In the genomic region with DNA sequence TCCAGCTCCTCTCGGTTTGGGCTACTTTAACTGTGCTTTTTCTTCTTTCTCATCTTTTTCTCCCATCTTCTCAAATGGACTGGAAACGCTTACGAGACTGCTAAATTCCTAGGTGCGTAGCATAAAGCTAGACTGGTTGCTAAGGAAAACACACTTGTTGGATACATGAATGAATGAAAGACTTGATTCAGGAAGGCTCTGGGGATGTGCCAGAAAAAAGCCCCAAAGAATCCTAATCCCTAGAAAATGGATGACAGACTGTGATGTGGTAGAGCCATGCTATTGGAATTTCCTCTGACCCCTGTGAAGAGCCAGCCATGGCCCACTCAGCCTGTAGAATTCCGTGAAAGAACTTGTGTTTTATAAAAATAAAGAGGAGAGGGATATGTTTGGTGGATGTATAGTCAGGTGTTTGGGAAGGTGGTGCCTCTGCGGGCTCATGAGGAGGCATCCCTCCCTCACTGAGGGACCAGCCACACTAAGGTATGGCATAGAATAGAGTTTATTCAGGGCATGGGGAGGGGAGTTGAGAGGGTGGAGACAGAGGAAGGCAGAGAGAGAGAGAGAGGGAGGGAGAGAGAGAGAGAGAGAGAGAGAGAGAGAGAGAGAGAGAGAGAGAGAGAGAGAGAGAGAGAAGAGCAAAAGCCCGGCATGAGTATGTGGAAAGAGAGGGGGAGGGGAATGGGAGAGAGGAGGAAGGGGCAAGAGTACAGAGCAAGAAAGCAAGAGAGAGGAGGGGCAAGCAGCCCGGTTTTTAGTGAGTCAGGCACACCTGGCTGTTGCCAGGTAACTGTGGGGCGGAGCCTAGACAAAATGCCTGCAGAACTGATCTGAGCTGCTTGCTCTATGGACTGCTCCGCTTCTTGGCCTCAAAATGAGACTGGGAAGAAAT, we compare ENCODE assay signal across 8 mouse cellular contexts. TPM values are rescaled to one million over a fixed set of nuclear protein-coding genes. Genes with fewer than 3 reads are reported as not detected.
DNase-seq lines count a peak whose midpoint lies in the region; ATAC-seq and TF ChIP-seq lines count a peak whose summit lies in the region.

No protein-coding gene starts in this region.

- H3K36me3 ChIP-seq in heart, embryonic 10.5 days, result no peaks in the 10 kb centered on the region

- DNase-seq in heart, embryonic 10.5 days (ENCODE audit: low spot score), result no peak
- no peak for DNase-seq in heart, postnatal 36 days
- DNase-seq in brain, embryonic 14.5 days (ENCODE audit: low read depth), result peak; percentile 90
- DNase-seq in kidney, adult 18-20 months, result peak; percentile 55
- peak; percentile 48 for DNase-seq in lung, postnatal 10 days
- no peak for DNase-seq in layer of hippocampus, postnatal 25 days (ENCODE audit: extremely low spot score in 1 of 2, low spot score in 1 of 2)
- DNase-seq in gastrocnemius, adult 18-20 months (ENCODE audit: low spot score), result no peak

- no peaks in the 10 kb centered on the region for H3K27me3 ChIP-seq in heart, embryonic 10.5 days (ENCODE audit: insufficient read depth, poor library complexity, severe bottlenecking)

- peak overlapping the region; percentile 5 for H3K4me3 ChIP-seq in heart, embryonic 10.5 days

- ATAC-seq in erythroid progenitor cell, adult 5-6 weeks (replicated peaks; ENCODE audit: low FRiP score, poor library complexity, severe bottlenecking), result no peak

- no peak for TF ChIP-seq POLR2A in brain, embryonic 14.5 days (IDR thresholded peaks at IDR 0.05; ENCODE audit: borderline replicate concordance, extremely low read depth, insufficient read depth, insufficient read length, poor library complexity, severe bottlenecking)

- intact Hi-C loops in heart, postnatal 36 days (cut with DNase I), result no loop called here

- H3K27ac ChIP-seq in heart, embryonic 10.5 days, result no peak overlapping the region

- WGBS in heart, embryonic 10.5 days, result 38% methylated on average over 10 of the region's 10 CpGs

- H3K9me3 ChIP-seq in heart, embryonic 10.5 days, result no peaks in the 10 kb centered on the region

- H3K4me1 ChIP-seq in heart, embryonic 10.5 days, result peaks cover 14% of the 10 kb centered on the region

- TF ChIP-seq CTCF in brain, embryonic 14.5 days (IDR thresholded peaks at IDR 0.05; ENCODE audit: borderline replicate concordance, extremely low read depth, insufficient read depth, insufficient read length), result no peak

RNA-seq across cellular contexts. Expression of a gene that starts 8.2 kb away (rescaled TPM):
- polyA plus RNA-seq in heart, embryonic 10.5 days (2016; fragmentation: Nextera tagmentation; extraction: Ambion mirVana), result 4.7 and 5.0 TPM in 2 replicates
- total RNA-seq in heart, postnatal 36 days (2021), result 10 to 100 TPM; 13.8 to 20.3 TPM
- 14.2 and 21.3 TPM in 2 replicates for polyA plus RNA-seq in brain, embryonic 14.5 days (2012; rRNA removed)
- total RNA-seq in layer of hippocampus, postnatal 25 days (2021), result 10 to 100 TPM; 19.9 to 21.0 TPM
- total RNA-seq in gastrocnemius, adult 18-20 months (2021), result 1 to 10 TPM; 3.4 to 4.6 TPM
- total RNA-seq in erythroid progenitor cell, adult 5-6 weeks (2015; ENCODE audit: low replicate concordance), result 73.2 and 101 TPM in 2 replicates
- 85.6 and 109 TPM in 2 replicates for total RNA-seq in erythroid progenitor cell, adult 5-6 weeks (2017; ENCODE audit: low replicate concordance)

RNA-seq across cellular contexts. Expression of a gene that starts 15.3 kb away (rescaled TPM):
- 145 and 186 TPM in 2 replicates for polyA plus RNA-seq in heart, embryonic 10.5 days (2016; fragmentation: Nextera tagmentation; extraction: Ambion mirVana)
- total RNA-seq in heart, postnatal 36 days (2021), result 10 to 100 TPM; 37.6 to 39.4 TPM
- 77.0 and 77.5 TPM in 2 replicates for polyA plus RNA-seq in brain, embryonic 14.5 days (2012; rRNA removed)
- 10 to 100 TPM; 75.4 to 81.6 TPM for total RNA-seq in layer of hippocampus, postnatal 25 days (2021)
- total RNA-seq in gastrocnemius, adult 18-20 months (2021), result 10 to 100 TPM; 41.0 to 46.1 TPM
- total RNA-seq in erythroid progenitor cell, adult 5-6 weeks (2015; ENCODE audit: low replicate concordance), result 75.0 and 82.2 TPM in 2 replicates
- total RNA-seq in erythroid progenitor cell, adult 5-6 weeks (2017; ENCODE audit: low replicate concordance), result 68.3 and 84.3 TPM in 2 replicates

RNA-seq across cellular contexts. Expression of a gene that starts 53.1 kb away (rescaled TPM):
- 24.0 and 25.1 TPM in 2 replicates for polyA plus RNA-seq in heart, embryonic 10.5 days (2016; fragmentation: Nextera tagmentation; extraction: Ambion mirVana)
- 1 to 10 TPM; 2.2 to 2.6 TPM for total RNA-seq in heart, postnatal 36 days (2021)
- polyA plus RNA-seq in brain, embryonic 14.5 days (2012; rRNA removed), result 5.1 and 6.3 TPM in 2 replicates
- total RNA-seq in layer of hippocampus, postnatal 25 days (2021), result 1 to 10 TPM; 1.9 TPM
- total RNA-seq in gastrocnemius, adult 18-20 months (2021), result 1 to 10 TPM; 1.0 to 1.3 TPM
- 30.3 and 50.3 TPM in 2 replicates for total RNA-seq in erythroid progenitor cell, adult 5-6 weeks (2015; ENCODE audit: low replicate concordance)
- 14.9 and 22.4 TPM in 2 replicates for total RNA-seq in erythroid progenitor cell, adult 5-6 weeks (2017; ENCODE audit: low replicate concordance)

RNA-seq across cellular contexts. Expression of a gene that starts 53.5 kb away (rescaled TPM):
- 88.6 and 129 TPM in 2 replicates for polyA plus RNA-seq in heart, embryonic 10.5 days (2016; fragmentation: Nextera tagmentation; extraction: Ambion mirVana)
- total RNA-seq in heart, postnatal 36 days (2021), result 100 to 1,000 TPM; 564 to 620 TPM
- 28.7 and 28.8 TPM in 2 replicates for polyA plus RNA-seq in brain, embryonic 14.5 days (2012; rRNA removed)
- 10 to 100 TPM; 26.2 to 27.2 TPM for total RNA-seq in layer of hippocampus, postnatal 25 days (2021)
- total RNA-seq in gastrocnemius, adult 18-20 months (2021), result 100 to 1,000 TPM; 117 to 139 TPM
- total RNA-seq in erythroid progenitor cell, adult 5-6 weeks (2015; ENCODE audit: low replicate concordance), result 35.0 and 44.0 TPM in 2 replicates
- total RNA-seq in erythroid progenitor cell, adult 5-6 weeks (2017; ENCODE audit: low replicate concordance), result 31.8 and 39.0 TPM in 2 replicates

Comparison
In these comparisons a context has a peak if more than half of its experiments do, and no peak if none do; other contexts are left out.
1. DNase-seq: peak in brain, embryonic 14.5 days (single experiment), kidney, adult 18-20 months (single experiment) and lung, postnatal 10 days (single experiment); none in heart, embryonic 10.5 days (single experiment), heart, postnatal 36 days (0 of 2), layer of hippocampus, postnatal 25 days (0 of 2) and gastrocnemius, adult 18-20 months (single experiment).
2. RNA of a gene that starts 53.1 kb away (total RNA-seq): 14.9 to 50.3 TPM in erythroid progenitor cell, adult 5-6 weeks; 2.2 to 2.6 TPM in heart, postnatal 36 days, 1.9 TPM in layer of hippocampus, postnatal 25 days and 1.0 to 1.3 TPM in gastrocnemius, adult 18-20 months; every median in the first group is over 4 times any median in the second.